Mouse (Mus musculus) ES-Bruce4 (cell line): ENCODE measurements around the gene Pou6f1.

Experiments used
- EP300 ChIP-seq: IDR thresholded peaks from 2 replicates; pipeline ENCODE4 v1.6.1; 2011; ENCODE audit warnings: low read depth, low read length; ENCODE audit not compliant: insufficient read depth
- POLR2A ChIP-seq: IDR thresholded peaks from one replicate; pipeline ENCODE4 v1.8.1; 2011; ENCODE audit warnings: low read length; ENCODE audit not compliant: insufficient read depth

DNA sequence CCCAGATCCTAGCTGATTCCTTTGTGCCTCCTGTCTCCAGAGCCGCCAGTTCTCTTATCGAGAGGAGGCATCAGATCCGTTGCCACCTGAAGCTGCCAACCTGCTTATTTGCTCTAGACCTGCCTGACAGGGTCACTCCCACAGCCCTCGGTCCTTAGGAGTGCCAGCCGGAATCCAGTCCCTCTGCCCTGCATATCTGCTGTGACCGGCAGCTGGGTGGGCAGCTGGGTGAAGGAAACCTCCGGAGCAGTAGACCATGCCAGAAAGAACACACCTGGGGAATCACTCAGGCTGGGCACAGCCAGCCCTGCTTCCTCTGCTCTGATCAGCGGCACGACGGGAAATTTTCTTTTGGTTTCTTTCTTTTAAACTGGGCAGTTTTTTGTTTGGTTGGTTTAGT lies 33.6 kb upstream of the Pou6f1 start:
- no peak for TF ChIP-seq EP300
- TF ChIP-seq POLR2A = no peak
